Mouse (Mus musculus): Measurements from ENCODE around the gene Kdm2a. TPM values are rescaled to one million over a fixed set of nuclear protein-coding genes. Genes with fewer than 3 reads are reported as not detected.

Kdm2a gene
- polyA plus RNA-seq, 1 experiment, result 210 TPM

DNA sequence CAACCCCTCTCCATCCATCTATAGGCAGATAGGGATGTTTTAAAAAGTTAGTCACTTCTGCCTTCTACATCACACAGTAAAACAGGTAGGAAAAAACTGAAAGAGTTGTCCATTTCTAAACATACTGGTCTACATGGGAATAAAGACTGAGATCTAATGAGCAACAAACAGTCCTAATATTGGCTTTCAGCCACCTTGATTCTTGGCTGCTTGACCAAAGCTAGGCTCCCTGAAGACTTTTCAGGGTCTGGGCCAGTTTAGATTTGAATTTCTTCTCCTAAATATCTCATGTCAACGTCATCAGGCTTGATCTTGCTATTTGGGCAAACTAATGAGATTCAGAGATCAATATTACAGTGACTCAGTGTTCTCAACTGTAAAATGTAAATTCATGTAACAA, 71.2 kb downstream of the Kdm2a start:
- TF ChIP-seq CTCF (IDR thresholded peaks at IDR 0.05; ENCODE audit: borderline replicate concordance, control insufficient read depth, extremely low read depth, insufficient read depth, low read length, poor library complexity), result no peak
- no peak for TF ChIP-seq POLR2A (IDR thresholded peaks at IDR 0.05; ENCODE audit: control insufficient read depth, extremely low read depth, insufficient read depth, low read length, poor library complexity)
- Histone ChIP-seq H3K36me3 (ENCODE audit: control insufficient read depth, insufficient read depth, low read length) (peaks cover 87% of the 10 kb centered on the region), H3K4me1 (replicated peaks; ENCODE audit: control insufficient read depth, insufficient read depth, low read length) (no peaks in the 10 kb centered on the region), H3K27ac (ENCODE audit: control insufficient read depth, insufficient read depth, low read length) (no peak overlapping the region), H3K4me3 (ENCODE audit: control insufficient read depth, insufficient read depth, low read length) (no peak overlapping the region), H3K27me3 (ENCODE audit: control insufficient read depth, insufficient read depth, low read length) (no peaks in the 10 kb centered on the region)
- 96% methylated on average over 1 of the region's 1 CpGs for WGBS
- DNase-seq, result no peak

DNA sequence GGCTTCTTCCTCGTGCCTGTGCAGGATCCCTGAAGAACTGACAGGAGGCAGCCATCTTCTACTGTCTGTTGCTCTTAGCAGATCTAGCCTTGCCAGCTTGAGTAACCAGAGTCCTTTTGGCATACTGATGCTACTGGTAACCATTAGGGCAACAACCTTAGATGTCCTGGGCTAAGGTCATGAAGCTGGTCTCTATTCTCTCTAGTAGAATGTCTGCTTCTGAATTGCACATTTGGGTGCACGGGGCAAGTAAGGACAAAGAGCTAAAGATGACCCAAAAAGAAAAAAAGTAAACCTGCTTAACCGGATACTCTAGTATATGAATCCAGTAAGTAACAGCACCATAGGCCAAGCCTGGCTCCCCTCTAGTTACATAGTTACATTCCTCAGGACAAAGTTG, 72.0 kb downstream of the Kdm2a start:
- no peak for DNase-seq
- H3K4me1 ChIP-seq (replicated peaks; ENCODE audit: control insufficient read depth, insufficient read depth, low read length), result no peaks in the 10 kb centered on the region
- H3K36me3 ChIP-seq (ENCODE audit: control insufficient read depth, insufficient read depth, low read length), result peaks cover 93% of the 10 kb centered on the region
- no peak overlapping the region for H3K27ac ChIP-seq (ENCODE audit: control insufficient read depth, insufficient read depth, low read length)
- no peak overlapping the region for H3K4me3 ChIP-seq (ENCODE audit: control insufficient read depth, insufficient read depth, low read length)
- no peaks in the 10 kb centered on the region for H3K27me3 ChIP-seq (ENCODE audit: control insufficient read depth, insufficient read depth, low read length)
- TF ChIP-seq POLR2A (IDR thresholded peaks at IDR 0.05; ENCODE audit: control insufficient read depth, extremely low read depth, insufficient read depth, low read length, poor library complexity) (no peak), CTCF (IDR thresholded peaks at IDR 0.05; ENCODE audit: borderline replicate concordance, control insufficient read depth, extremely low read depth, insufficient read depth, low read length, poor library complexity) (no peak)
- WGBS, result 96% methylated on average over 3 of the region's 3 CpGs

DNA sequence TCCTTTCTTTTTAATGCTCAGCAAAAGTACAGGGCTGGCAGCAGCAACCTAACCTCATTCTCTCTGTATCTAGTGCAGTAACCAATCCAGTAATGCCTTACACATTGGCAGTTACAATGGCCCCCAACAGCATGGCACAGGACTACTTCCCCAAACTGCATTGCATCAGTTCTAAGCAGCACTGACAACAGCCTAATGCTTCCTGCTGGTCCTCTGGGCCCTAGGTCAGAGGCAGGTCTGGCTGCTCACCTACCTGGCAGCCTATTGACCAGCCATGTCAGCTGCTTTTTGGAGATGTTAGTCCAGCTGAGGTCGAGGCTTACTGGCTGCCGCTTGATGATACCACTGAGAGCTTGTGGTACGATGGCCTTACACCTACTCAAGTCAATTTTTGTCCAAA, 76.0 kb downstream of the Kdm2a start:
- H3K4me3 ChIP-seq (ENCODE audit: control insufficient read depth, insufficient read depth, low read length), result no peak overlapping the region
- DNase-seq, result no peak
- 91% methylated on average over 3 of the region's 3 CpGs for WGBS
- H3K27me3 ChIP-seq (ENCODE audit: control insufficient read depth, insufficient read depth, low read length), result no peaks in the 10 kb centered on the region
- TF ChIP-seq CTCF (IDR thresholded peaks at IDR 0.05; ENCODE audit: borderline replicate concordance, control insufficient read depth, extremely low read depth, insufficient read depth, low read length, poor library complexity) (no peak), POLR2A (IDR thresholded peaks at IDR 0.05; ENCODE audit: control insufficient read depth, extremely low read depth, insufficient read depth, low read length, poor library complexity) (no peak)
- peaks cover 98% of the 10 kb centered on the region for H3K36me3 ChIP-seq (ENCODE audit: control insufficient read depth, insufficient read depth, low read length)
- no peak overlapping the region for H3K27ac ChIP-seq (ENCODE audit: control insufficient read depth, insufficient read depth, low read length)
- H3K4me1 ChIP-seq (replicated peaks; ENCODE audit: control insufficient read depth, insufficient read depth, low read length), result no peaks in the 10 kb centered on the region

DNA sequence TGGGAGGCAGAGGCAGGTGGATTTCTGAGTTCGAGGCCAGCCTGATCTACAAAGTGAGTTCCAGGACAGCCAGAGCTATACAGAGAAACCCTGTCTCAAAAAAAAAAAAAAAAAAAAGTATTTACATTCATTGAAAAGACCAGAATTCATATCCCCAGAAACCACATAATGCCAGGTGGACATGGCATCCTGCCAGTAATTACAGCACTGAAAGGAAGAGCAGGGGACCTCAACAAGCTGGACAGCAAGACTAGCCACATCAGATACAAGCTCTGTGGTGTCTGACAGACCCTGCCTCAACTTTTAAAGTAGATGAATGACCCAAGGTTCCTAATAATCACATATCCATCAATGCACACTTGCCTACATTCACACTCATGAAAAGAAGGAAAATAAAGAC, 76.5 kb downstream of the Kdm2a start:
- 94% methylated on average over 1 of the region's 1 CpGs for WGBS
- Histone ChIP-seq H3K27ac (ENCODE audit: control insufficient read depth, insufficient read depth, low read length) (no peak overlapping the region), H3K27me3 (ENCODE audit: control insufficient read depth, insufficient read depth, low read length) (no peaks in the 10 kb centered on the region), H3K4me3 (ENCODE audit: control insufficient read depth, insufficient read depth, low read length) (no peak overlapping the region), H3K36me3 (ENCODE audit: control insufficient read depth, insufficient read depth, low read length) (peaks cover 98% of the 10 kb centered on the region), H3K4me1 (replicated peaks; ENCODE audit: control insufficient read depth, insufficient read depth, low read length) (no peaks in the 10 kb centered on the region)
- TF ChIP-seq CTCF (IDR thresholded peaks at IDR 0.05; ENCODE audit: borderline replicate concordance, control insufficient read depth, extremely low read depth, insufficient read depth, low read length, poor library complexity) (no peak), POLR2A (IDR thresholded peaks at IDR 0.05; ENCODE audit: control insufficient read depth, extremely low read depth, insufficient read depth, low read length, poor library complexity) (no peak)
- DNase-seq, result no peak

DNA sequence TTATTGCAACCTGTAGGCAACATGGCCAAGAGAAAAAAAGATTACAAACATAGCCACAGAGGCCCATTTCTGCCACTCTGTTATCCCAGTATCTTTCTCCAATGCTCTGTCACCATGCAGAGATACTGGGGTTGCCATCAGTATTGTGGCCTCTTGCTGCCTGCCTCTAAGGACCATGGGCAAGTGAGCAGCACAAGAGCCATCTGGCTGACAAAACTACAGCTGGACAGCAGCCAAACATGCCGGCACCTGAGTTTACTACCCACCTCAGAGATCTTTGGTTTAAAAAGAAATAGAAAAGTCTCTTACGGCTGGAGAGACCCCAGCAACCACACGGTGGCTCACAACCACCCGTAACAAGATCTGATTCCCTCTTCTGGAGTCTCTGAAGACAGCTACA, 78.8 kb downstream of the Kdm2a start:
- whole genome bisulfite sequencing, result 89% methylated on average over 4 of the region's 4 CpGs

DNA sequence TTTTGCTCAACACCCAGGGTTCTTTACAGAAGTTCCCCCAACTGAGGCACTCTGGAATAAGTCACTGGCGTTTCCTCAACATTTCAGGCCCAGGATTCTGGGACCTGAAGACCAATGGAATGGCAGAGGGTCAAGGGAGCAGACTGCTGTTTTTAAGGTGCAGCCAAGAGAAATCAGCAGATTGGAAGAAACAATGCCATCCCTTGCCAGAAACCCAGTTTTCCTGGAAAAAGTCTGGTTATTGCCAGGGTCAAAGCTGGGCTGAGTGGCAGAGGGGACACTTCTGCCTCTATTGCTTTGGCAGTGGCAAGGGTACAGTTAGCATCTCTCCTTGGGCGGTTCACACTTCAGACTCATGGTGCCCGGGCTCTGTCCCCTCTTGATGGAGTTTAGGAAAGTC, 80.9 kb downstream of the Kdm2a start:
- no peak overlapping the region for H3K27ac ChIP-seq (ENCODE audit: control insufficient read depth, insufficient read depth, low read length)
- 94% methylated on average over 3 of the region's 3 CpGs for WGBS
- no peaks in the 10 kb centered on the region for H3K27me3 ChIP-seq (ENCODE audit: control insufficient read depth, insufficient read depth, low read length)
- H3K4me3 ChIP-seq (ENCODE audit: control insufficient read depth, insufficient read depth, low read length), result no peak overlapping the region
- DNase-seq, result no peak
- peaks cover 61% of the 10 kb centered on the region for H3K36me3 ChIP-seq (ENCODE audit: control insufficient read depth, insufficient read depth, low read length)
- no peak for TF ChIP-seq POLR2A (IDR thresholded peaks at IDR 0.05; ENCODE audit: control insufficient read depth, extremely low read depth, insufficient read depth, low read length, poor library complexity)
- no peak for TF ChIP-seq CTCF (IDR thresholded peaks at IDR 0.05; ENCODE audit: borderline replicate concordance, control insufficient read depth, extremely low read depth, insufficient read depth, low read length, poor library complexity)
- no peaks in the 10 kb centered on the region for H3K4me1 ChIP-seq (replicated peaks; ENCODE audit: control insufficient read depth, insufficient read depth, low read length)

More for the DNA sequence above, 78.8 kb downstream of the Kdm2a start:
- Histone ChIP-seq H3K4me1 (replicated peaks; ENCODE audit: control insufficient read depth, insufficient read depth, low read length) (no peaks in the 10 kb centered on the region), H3K27ac (ENCODE audit: control insufficient read depth, insufficient read depth, low read length) (no peak overlapping the region), H3K4me3 (ENCODE audit: control insufficient read depth, insufficient read depth, low read length) (no peak overlapping the region), H3K27me3 (ENCODE audit: control insufficient read depth, insufficient read depth, low read length) (no peaks in the 10 kb centered on the region), H3K36me3 (ENCODE audit: control insufficient read depth, insufficient read depth, low read length) (peaks cover 80% of the 10 kb centered on the region)
- no peak for TF ChIP-seq CTCF (IDR thresholded peaks at IDR 0.05; ENCODE audit: borderline replicate concordance, control insufficient read depth, extremely low read depth, insufficient read depth, low read length, poor library complexity)
- no peak for TF ChIP-seq POLR2A (IDR thresholded peaks at IDR 0.05; ENCODE audit: control insufficient read depth, extremely low read depth, insufficient read depth, low read length, poor library complexity)
- no peak for DNase-seq
